9 mouse cellular contexts compared by ENCODE assay signal in the genomic region with DNA sequence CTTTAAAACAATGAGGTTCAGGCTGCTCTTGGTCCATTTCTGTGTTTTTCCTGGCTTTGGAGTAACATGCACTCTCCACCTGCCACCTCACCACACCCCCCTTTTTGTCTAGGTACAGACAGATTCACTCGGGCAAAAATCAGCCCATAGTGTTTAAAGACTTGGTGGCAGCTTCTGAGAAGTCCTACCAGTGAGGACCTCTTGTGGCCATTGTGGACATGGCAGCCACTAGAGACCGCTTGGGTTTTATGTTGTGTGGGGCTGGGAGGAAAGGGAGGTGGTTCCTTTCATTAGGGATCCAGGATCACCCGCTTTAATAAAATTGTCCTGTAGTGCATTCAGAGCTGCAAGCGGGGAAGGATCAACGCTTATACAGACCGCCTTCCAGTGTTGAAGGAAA. TPM values are rescaled to one million over a fixed set of nuclear protein-coding genes. Genes with fewer than 3 reads are reported as not detected.
DNase-seq lines count a peak whose midpoint lies in the region; ATAC-seq and TF ChIP-seq lines count a peak whose summit lies in the region.
"Had no signal": no experiment of that assay in that cellular context is flagged by ENCODE, and none has a peak within 500 bp of the region (broad histone marks: within the 10 kb centered on the region; RNA-seq: fewer than 3 reads in every experiment).

No protein-coding gene starts in this region.

- ATAC-seq in G1E (ENCODE audit: extremely low read depth, insufficient number of reproducible peaks, low FRiP score, poor library complexity, severe bottlenecking) = peak; percentile 38; the same call in 1 of the 2 replicates
- peak; percentile 82 for ATAC-seq in megakaryocyte-erythroid progenitor cell, adult 5-6 weeks (replicated peaks; ENCODE audit: low FRiP score, low TSS enrichment, poor library complexity, severe bottlenecking)
- no peak for ATAC-seq in activated CD4-positive, CD25-positive, alpha-beta regulatory T cell, adult 4 months

- DNase-seq in layer of hippocampus, adult 11-12 months (ENCODE audit: low spot score) = peak; percentile 52
- no peak for DNase-seq in layer of hippocampus, adult 9-10 months (ENCODE audit: low spot score)
- DNase-seq in G1E (ENCODE audit: low spot score) = peak; percentile 21
- peak; percentile 19 to 37 for DNase-seq in frontal cortex, postnatal 36 days (ENCODE audit: low spot score in 2 of 2)
- DNase-seq in layer of hippocampus, postnatal 10 days (ENCODE audit: low spot score in 2 of 2) = peak; percentile 56 to 64

- TF ChIP-seq POLR2A in bone marrow macrophage, adult 2 months (IDR thresholded peaks at IDR 0.05; ENCODE audit: borderline replicate concordance, low read depth, low read length) = no peak

- no peaks in the 10 kb centered on the region for H3K9me3 ChIP-seq in G1E (replicated peaks)
- H3K9me3 ChIP-seq: megakaryocyte, embryonic 14.5 days had no signal

- peak; percentile 59 for TF ChIP-seq CTCF in G1E (IDR thresholded peaks at IDR 0.05; ENCODE audit: low read depth, low read length)
- peak; percentile 51; the same call in 1 of the 2 replicates for TF ChIP-seq CTCF in bone marrow macrophage, adult 2 months (IDR thresholded peaks at IDR 0.05; ENCODE audit: low read depth, low read length)

- H3K27ac ChIP-seq in bone marrow macrophage, adult 2 months (ENCODE audit: insufficient read depth, low read depth, low read length) = no peak overlapping the region

- 0 out of 2 replicates have a peak, but pooled peaks cover 2% of the 10 kb centered on the region for H3K4me1 ChIP-seq in G1E (ENCODE audit: insufficient read depth, low read depth, low read length)
- no peaks in the 10 kb centered on the region for H3K4me1 ChIP-seq in bone marrow macrophage, adult 2 months (ENCODE audit: control insufficient read depth, insufficient read depth, low read length)
- H3K4me1 ChIP-seq: megakaryocyte, embryonic 14.5 days had no signal

- peaks cover 2% of the 10 kb centered on the region; the same call in 1 of the 2 replicates for H3K27me3 ChIP-seq in G1E (ENCODE audit: insufficient read depth, low read length)

- H3K4me3 ChIP-seq in G1E (ENCODE audit: low read depth, low read length) = no peak overlapping the region
- H3K4me3 ChIP-seq in bone marrow macrophage, adult 2 months (ENCODE audit: insufficient read depth, low read length) = no peak overlapping the region
- H3K4me3 ChIP-seq: megakaryocyte, embryonic 14.5 days had no signal

- peaks cover 5% of the 10 kb centered on the region for H3K36me3 ChIP-seq in G1E (replicated peaks)

RNA-seq across cellular contexts. Expression of a gene that starts 21.9 kb away (rescaled TPM):
- total RNA-seq in G1E (2014; fragmentation: Nextera tagmentation) (1.3 and 1.7 TPM in 2 replicates), G1E (2017) (2.7 and 3.3 TPM in 2 replicates)
- 0.54 and 0.74 TPM in 2 replicates for polyA plus RNA-seq in G1E (2012)
- 2.4 and 2.7 TPM in 2 replicates for polyA plus RNA-seq in bone marrow macrophage, adult 2 months (2012; ENCODE audit: insufficient read depth, insufficient read length, missing spikeins)
- 1 to 10 TPM; 7.8 to 9.2 TPM for total RNA-seq in layer of hippocampus, postnatal 10 days (2021)
- 1.8 and 2.1 TPM in 2 replicates for total RNA-seq in megakaryocyte-erythroid progenitor cell, adult 5-6 weeks (2014; fragmentation: Nextera tagmentation)
- 1.7 and 4.7 TPM in 2 replicates for total RNA-seq in megakaryocyte-erythroid progenitor cell, adult 5-6 weeks (2017)
- polyA plus RNA-seq in activated CD4-positive, CD25-positive, alpha-beta regulatory T cell, adult 4 months (2017; shearing (Covaris generic)) = 1 to 10 TPM in 1 of 2 experiments, under 1 TPM in 1; 0.81 to 1.1 TPM

RNA-seq across cellular contexts. Expression of a gene that starts 36.8 kb away (rescaled TPM):
- total RNA-seq in G1E (2014; fragmentation: Nextera tagmentation) (not detected in 2 replicates), G1E (2017) (0.06 and 0.11 TPM in 2 replicates)
- not detected in 2 replicates for polyA plus RNA-seq in G1E (2012)
- not detected in 2 replicates for polyA plus RNA-seq in bone marrow macrophage, adult 2 months (2012; ENCODE audit: insufficient read depth, insufficient read length, missing spikeins)
- total RNA-seq in layer of hippocampus, postnatal 10 days (2021) = under 1 TPM; 0.30 to 0.58 TPM
- total RNA-seq in megakaryocyte-erythroid progenitor cell, adult 5-6 weeks (2014; fragmentation: Nextera tagmentation) = not detected in 2 replicates
- total RNA-seq in megakaryocyte-erythroid progenitor cell, adult 5-6 weeks (2017) = not detected in 2 replicates
- polyA plus RNA-seq in activated CD4-positive, CD25-positive, alpha-beta regulatory T cell, adult 4 months (2017; shearing (Covaris generic)) = not detected
